Mouse (Mus musculus) testis, adult 2 months (tissue): Measurements from ENCODE around the gene Zfp316. TPM values are rescaled to one million over a fixed set of nuclear protein-coding genes. Genes with fewer than 3 reads are reported as not detected.

Source experiments
- H3K27ac ChIP-seq: fragments of 200-500 bp; 2 replicates; pipeline ENCODE4 v1.5.1; 2012; ENCODE audit warnings: low read depth, low read length; ENCODE audit not compliant: control insufficient read depth, insufficient read depth
- H3K27me3 ChIP-seq: fragments of 200-500 bp; 2 replicates; pipeline ENCODE4 v1.6.1; 2012; ENCODE audit warnings: mild to moderate bottlenecking, low read length, moderate library complexity; ENCODE audit not compliant: control insufficient read depth, insufficient read depth
- H3K36me3 ChIP-seq: fragments of 200-500 bp; 2 replicates; pipeline ENCODE4 v1.6.1; 2012; ENCODE audit warnings: mild to moderate bottlenecking, low read length; ENCODE audit not compliant: control insufficient read depth, insufficient read depth
- H3K4me1 ChIP-seq: fragments of 200-500 bp; 2 replicates; pipeline ENCODE4 v1.6.1; 2012; ENCODE audit warnings: low read length; ENCODE audit not compliant: control insufficient read depth, insufficient read depth
- H3K4me3 ChIP-seq: fragments of 200-500 bp; 2 replicates; pipeline ENCODE4 v1.5.1; 2012; ENCODE audit warnings: low read depth, mild to moderate bottlenecking, low read length, moderate library complexity, mixed read lengths; ENCODE audit not compliant: control insufficient read depth
- CTCF ChIP-seq: fragments of 200-500 bp; IDR thresholded peaks from 2 replicates; pipeline ENCODE4 v1.5.1; 2012; ENCODE audit warnings: low read depth, mild to moderate bottlenecking, inconsistent platforms, low read length, moderate library complexity; ENCODE audit not compliant: control insufficient read depth, insufficient read depth, insufficient replicate concordance
- POLR2A ChIP-seq: fragments of 200-500 bp; IDR thresholded peaks from 2 replicates; pipeline ENCODE4 v1.6.1; 2012; ENCODE audit warnings: low read depth, mild to moderate bottlenecking, inconsistent platforms, low read length, moderate library complexity; ENCODE audit not compliant: control insufficient read depth
- polyA plus RNA-seq: library from polyadenylated mRNA; depleted of rRNA; stranded (reverse); fragments of >200 nt; gene quantifications from 2 replicates; pipeline ENCODE4 v1.2.3, GENCODE M21; 2012

Zfp316 gene
- polyA plus RNA-seq, 1 experiment = 2.0 TPM

- no peaks in the 10 kb centered on the region; the same call in none of the 2 replicates for H3K36me3 ChIP-seq
- H3K4me1 ChIP-seq = peaks cover 5% of the 10 kb centered on the region
- H3K4me3 ChIP-seq = no peak overlapping the region
- no peak overlapping the region for H3K27ac ChIP-seq
- H3K27me3 ChIP-seq = no peaks in the 10 kb centered on the region
- TF ChIP-seq POLR2A = no peak
Measured at GRCm38 (mm10) chr5:143309916-143310315, 40.1 kb upstream of the Zfp316 start.

GRCm38 (mm10) chr5:143308825-143309224 is 39.0 kb upstream of the Zfp316 start:
- Histone ChIP-seq H3K4me3 (no peak overlapping the region), H3K36me3 (no peaks in the 10 kb centered on the region; the same call in none of the 2 replicates), H3K27ac (no peak overlapping the region), H3K27me3 (no peaks in the 10 kb centered on the region), H3K4me1 (no peaks in the 10 kb centered on the region; the same call in 1 of the 2 replicates)
- TF ChIP-seq POLR2A = no peak
- TF ChIP-seq CTCF = no peak

- Histone ChIP-seq H3K36me3 (no peaks in the 10 kb centered on the region; the same call in 1 of the 2 replicates), H3K27ac (no peak overlapping the region), H3K4me1 (no peaks in the 10 kb centered on the region), H3K27me3 (no peaks in the 10 kb centered on the region), H3K4me3 (no peak overlapping the region)
- TF ChIP-seq POLR2A (no peak), CTCF (no peak)
Measured at GRCm38 (mm10) chr5:143304251-143304650, 34.4 kb upstream of the Zfp316 start.

- H3K36me3 ChIP-seq = no peaks in the 10 kb centered on the region
- TF ChIP-seq CTCF = peak; percentile 6; the same call in 1 of the 2 replicates
- TF ChIP-seq POLR2A = no peak
Measured at GRCm38 (mm10) chr5:143301296-143301695, 31.5 kb upstream of the Zfp316 start.

GRCm38 (mm10) chr5:143299686-143300085 is 29.9 kb upstream of the Zfp316 start:
- Histone ChIP-seq H3K27me3 (no peaks in the 10 kb centered on the region), H3K4me3 (no peak overlapping the region), H3K4me1 (no peaks in the 10 kb centered on the region), H3K27ac (no peak overlapping the region), H3K36me3 (no peaks in the 10 kb centered on the region)
- TF ChIP-seq POLR2A (no peak), CTCF (peak; percentile 67; the same call in 1 of the 2 replicates)

More at GRCm38 (mm10) chr5:143301296-143301695, 31.5 kb upstream of the Zfp316 start:
- H3K4me1 ChIP-seq = no peaks in the 10 kb centered on the region
- no peaks in the 10 kb centered on the region for H3K27me3 ChIP-seq
- no peak overlapping the region for H3K4me3 ChIP-seq
- no peak overlapping the region for H3K27ac ChIP-seq

- Histone ChIP-seq H3K27ac (no peak overlapping the region), H3K4me3 (no peak overlapping the region), H3K27me3 (no peaks in the 10 kb centered on the region), H3K4me1 (no peaks in the 10 kb centered on the region), H3K36me3 (no peaks in the 10 kb centered on the region)
- TF ChIP-seq CTCF (peak; percentile 54; the same call in 1 of the 2 replicates), POLR2A (no peak)
Measured at GRCm38 (mm10) chr5:143298391-143298790, 28.6 kb upstream of the Zfp316 start.

GRCm38 (mm10) chr5:143297986-143298385 is 28.2 kb upstream of the Zfp316 start:
- no peak overlapping the region for H3K4me3 ChIP-seq
- H3K27ac ChIP-seq = no peak overlapping the region
- TF ChIP-seq POLR2A = no peak
- TF ChIP-seq CTCF = no peak
- H3K36me3 ChIP-seq = no peaks in the 10 kb centered on the region
- no peaks in the 10 kb centered on the region for H3K27me3 ChIP-seq
- H3K4me1 ChIP-seq = no peaks in the 10 kb centered on the region

GRCm38 (mm10) chr5:143295330-143295729 is 25.5 kb upstream of the Zfp316 start:
- TF ChIP-seq CTCF (no peak), POLR2A (no peak)
- Histone ChIP-seq H3K4me3 (no peak overlapping the region), H3K4me1 (peaks cover 3% of the 10 kb centered on the region; the same call in 1 of the 2 replicates), H3K27me3 (no peaks in the 10 kb centered on the region), H3K36me3 (no peaks in the 10 kb centered on the region), H3K27ac (no peak overlapping the region)
